Mouse (Mus musculus) C2C12 (cell line): ENCODE data around the gene Gm21188. TPM values are rescaled to one million over a fixed set of nuclear protein-coding genes. Genes with fewer than 3 reads are reported as not detected.

ENCODE experiments used
- polyA plus RNA-seq: library from polyadenylated mRNA; unstranded; fragments of >200 nt; fragmentation: generic; extraction: Trizol; gene quantifications from one replicate; pipeline ENCODE4 v1.2.1, GENCODE M21; 2012; ENCODE audit warnings: missing spikeins

Gm21188 gene
- polyA plus RNA-seq, 1 experiment = not detected

Other genes with a start within 250 kb of the Gm21188 start
- gene AF067063, start 222.0 kb downstream of the Gm21188 start, polyA plus RNA-seq = not detected
- 0.28 TPM for gene D13Ertd608e, start 216.2 kb downstream of the Gm21188 start, polyA plus RNA-seq
- gene Tcstv1, start 157.4 kb downstream of the Gm21188 start, polyA plus RNA-seq = 0.11 TPM
- 0.46 TPM for gene Gm21761, start 122.9 kb downstream of the Gm21188 start, polyA plus RNA-seq
- 0.15 TPM for gene B020031M17Rik, start 101.4 kb downstream of the Gm21188 start, polyA plus RNA-seq
- gene Gm36079, start 25.2 kb downstream of the Gm21188 start, polyA plus RNA-seq = not detected
- gene Gm20767, start 88.1 kb upstream of the Gm21188 start, polyA plus RNA-seq = 0.20 TPM
- not detected for gene Gm21818, start 120.2 kb upstream of the Gm21188 start, polyA plus RNA-seq
- 0.16 TPM for gene Gm21762, start 163.8 kb upstream of the Gm21188 start, polyA plus RNA-seq
- 0.04 TPM for gene Gm21731, start 186.9 kb upstream of the Gm21188 start, polyA plus RNA-seq
- 0.25 TPM for gene AF067061, start 210.9 kb upstream of the Gm21188 start, polyA plus RNA-seq
- gene BC147527, start 248.2 kb upstream of the Gm21188 start, polyA plus RNA-seq = 0.18 TPM